Mouse (Mus musculus) Patski (cell line): ENCODE results near the gene Awat2. TPM values are rescaled to one million over a fixed set of nuclear protein-coding genes. Genes with fewer than 3 reads are reported as not detected.
"Not testable (repeated sequence)": the region's sequence is repeated elsewhere in the genome, so short reads cannot be mapped to it uniquely, and the experiment has no call there.

ENCODE experiments used
- ATAC-seq: fragments of 100-300 bp; one replicate; pipeline ENCODE4 v1.8.0; 2021
- CTCF ChIA-PET: fragments of 350-600 bp; sonication (Branson Sonifier 250); formaldehyde crosslinking; loops from one replicate; lab custom pipeline; 2022; ENCODE audit warnings: inconsistent platforms; lab: Charles Lee
- POLR2A ChIA-PET: fragments of 350-600 bp; sonication (Branson Sonifier 250); formaldehyde crosslinking; loops from one replicate; lab custom pipeline; 2022; ENCODE audit warnings: antibody characterized with exemption, inconsistent platforms; lab: Charles Lee
- DNase-seq: peaks from one replicate; pipeline ENCODE4 v3.0.0-alpha.2; 2011; ENCODE audit warnings: low read depth, low spot score
- H3K27me3 ChIP-seq: fragments of 371-371 bp; one replicate; pipeline ENCODE4 v1.5.1; 2021
- CTCF ChIP-seq: fragments of 100-300 bp; IDR thresholded peaks from one replicate; pipeline ENCODE4 v1.5.1; 2021
- in situ Hi-C: fragments of 300-500 bp; cut with MboI; formaldehyde crosslinking; loops from 3 replicates; pipeline ENCODE4 v1.11.1; 2018; ENCODE audit warnings: low pct_unique_long_range_greater_than_20kb, mixed read lengths
- polyA plus RNA-seq: library from polyadenylated mRNA; unstranded; gene quantifications from one replicate; pipeline ENCODE4 v1.2.3, GENCODE M21; 2021

The Awat2 gene
- polyA plus RNA-seq: not detected

- in situ Hi-C loops, CTCF ChIA-PET, ATAC-seq, DNase-seq: not testable (repeated sequence)
- POLR2A ChIA-PET: interaction anchor here (0.6 kb wide), 1 partner anchor 58 kb away, joined by 3 read pairs; no protein-coding TSS in a partner anchor
- peaks cover 15% of the 10 kb centered on the region for H3K27me3 ChIP-seq
Observed at GRCm38 (mm10) chrX:100442617-100443016, at the start of gene Awat2. Gene Awat2 (minus strand): TSS chrX:100442717.

- ATAC-seq (peak; percentile 78), DNase-seq (no peak)
- CTCF ChIA-PET: no interaction called here
- TF ChIP-seq CTCF: peak; percentile 65
- peaks cover 16% of the 10 kb centered on the region for H3K27me3 ChIP-seq
- in situ Hi-C loops: loop anchor here (25.0 kb wide), 1 partner anchor 1343 kb away; the partner anchor contains the start of gene Efnb1
- POLR2A ChIA-PET: no interaction called here
Observed at GRCm38 (mm10) chrX:100480317-100480716, 37.8 kb upstream of the Awat2 start.

- in situ Hi-C loops: loop anchor here (10.0 to 25.0 kb wide), 2 partner anchors 81 to 1338 kb away; partner anchors contain the start of gene Efnb1
- no peak for ATAC-seq
- H3K27me3 ChIP-seq: peaks cover 42% of the 10 kb centered on the region
Observed at GRCm38 (mm10) chrX:100475569-100476223, 33.2 kb upstream of the Awat2 start.

GRCm38 (mm10) chrX:100471491-100471890, 29.0 kb upstream of the Awat2 start:
- CTCF ChIA-PET: no interaction called here
- no peak for TF ChIP-seq CTCF
- H3K27me3 ChIP-seq: peaks cover 58% of the 10 kb centered on the region
- in situ Hi-C loops: loop anchor here (10.0 kb wide), 1 partner anchor 77 kb away; no protein-coding TSS in a partner anchor
- POLR2A ChIA-PET: no interaction called here
- no peak for ATAC-seq
- DNase-seq: no peak

More at GRCm38 (mm10) chrX:100475569-100476223, 33.2 kb upstream of the Awat2 start:
- no peak for TF ChIP-seq CTCF
- CTCF ChIA-PET: no interaction called here
- POLR2A ChIA-PET: no interaction called here
- DNase-seq: no peak

GRCm38 (mm10) chrX:100470126-100470525, 27.6 kb upstream of the Awat2 start:
- CTCF ChIA-PET: no interaction called here
- no peak for DNase-seq
- TF ChIP-seq CTCF: no peak
- peaks cover 57% of the 10 kb centered on the region for H3K27me3 ChIP-seq
- POLR2A ChIA-PET: no interaction called here
- ATAC-seq: no peak
- in situ Hi-C loops: loop anchor here (10.0 kb wide), 1 partner anchor 75 kb away; no protein-coding TSS in a partner anchor

GRCm38 (mm10) chrX:100468047-100468446, 25.5 kb upstream of the Awat2 start:
- peaks cover 44% of the 10 kb centered on the region for H3K27me3 ChIP-seq
- no peak for DNase-seq
- POLR2A ChIA-PET: no interaction called here
- ATAC-seq: no peak
- no peak for TF ChIP-seq CTCF
- in situ Hi-C loops: no loop called here
- CTCF ChIA-PET: interaction anchor here (1.1 kb wide), 1 partner anchor 15 kb away, joined by 3 read pairs; no protein-coding TSS in a partner anchor

- in situ Hi-C loops: no loop called here
- TF ChIP-seq CTCF: no peak
- ChIA-PET POLR2A (no interaction called here), CTCF (no interaction called here)
- DNase-seq (no peak), ATAC-seq (no peak)
- H3K27me3 ChIP-seq: peaks cover 10% of the 10 kb centered on the region
Observed at GRCm38 (mm10) chrX:100443532-100443931, 1.0 kb upstream of the Awat2 start.

GRCm38 (mm10) chrX:100432311-100432710, 10.2 kb downstream of the Awat2 start:
- no peak for TF ChIP-seq CTCF
- CTCF ChIA-PET: no interaction called here
- no peak for DNase-seq
- no peak for ATAC-seq
- peaks cover 12% of the 10 kb centered on the region for H3K27me3 ChIP-seq
- in situ Hi-C loops: no loop called here
- POLR2A ChIA-PET: no interaction called here

- no peak for TF ChIP-seq CTCF
- ChIA-PET POLR2A (no interaction called here), CTCF (no interaction called here)
- H3K27me3 ChIP-seq: no peaks in the 10 kb centered on the region
- in situ Hi-C loops: no loop called here
- DNase-seq (no peak), ATAC-seq (no peak)
Observed at GRCm38 (mm10) chrX:100428693-100429092, 13.8 kb downstream of the Awat2 start, which contains the start of gene Otud6a. Gene Otud6a (plus strand): TSS chrX:100429013.

- in situ Hi-C loops: no loop called here
- peaks cover 22% of the 10 kb centered on the region for H3K27me3 ChIP-seq
- DNase-seq (no peak), ATAC-seq (no peak)
- POLR2A ChIA-PET: no interaction called here
- CTCF ChIA-PET: interaction anchor here (1.2 kb wide), 1 partner anchor 9 kb away, joined by 3 read pairs; no protein-coding TSS in a partner anchor
- no peak for TF ChIP-seq CTCF
Observed at GRCm38 (mm10) chrX:100409245-100409644, 33.3 kb downstream of the Awat2 start.

- H3K27me3 ChIP-seq: peaks cover 31% of the 10 kb centered on the region
- ATAC-seq: no peak
- TF ChIP-seq CTCF: no peak
- POLR2A ChIA-PET: no interaction called here
- in situ Hi-C loops: no loop called here
- CTCF ChIA-PET: interaction anchor here (1.2 to 1.3 kb wide), 2 partner anchors 8 to 9 kb away, joined by 3 read pairs; no protein-coding TSS in a partner anchor
- DNase-seq: no peak
Observed at GRCm38 (mm10) chrX:100401657-100402056, 40.9 kb downstream of the Awat2 start.
